Mouse (Mus musculus): Measurements from ENCODE around the gene Alg10b. TPM values are rescaled to one million over a fixed set of nuclear protein-coding genes. Genes with fewer than 3 reads are reported as not detected.

Alg10b gene
- polyA plus RNA-seq, 1 experiment, result 23.8 TPM

DNA sequence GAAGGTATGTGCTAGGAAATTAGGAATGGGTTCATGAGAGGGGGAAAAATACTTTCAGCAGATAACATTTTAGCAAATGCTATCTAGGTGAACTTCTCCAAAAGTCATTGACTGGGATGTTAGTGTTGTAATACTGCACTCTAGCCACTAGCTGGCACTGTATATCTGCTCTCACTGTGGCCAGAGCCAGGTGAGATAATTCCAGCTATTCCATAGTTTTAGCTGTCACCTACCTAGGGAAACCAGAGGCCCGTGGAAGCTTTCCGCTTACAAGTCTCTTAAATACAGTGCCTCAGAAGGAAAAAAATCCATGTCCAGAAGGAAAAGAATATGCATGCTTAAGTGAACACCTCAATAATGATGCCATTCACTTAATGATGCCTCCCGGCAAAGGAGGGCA is 25.6 kb downstream of the Alg10b start:
- Histone ChIP-seq H3K4me1 (ENCODE audit: control insufficient read depth, insufficient read depth, low read length) (no peaks in the 10 kb centered on the region), H3K27ac (ENCODE audit: insufficient read depth, low read depth, low read length) (no peak overlapping the region), H3K4me3 (ENCODE audit: insufficient read depth, low read length) (no peak overlapping the region)
- TF ChIP-seq CTCF (IDR thresholded peaks at IDR 0.05; ENCODE audit: low read depth, low read length), result no peak
- TF ChIP-seq POLR2A (IDR thresholded peaks at IDR 0.05; ENCODE audit: borderline replicate concordance, low read depth, low read length), result no peak

DNA sequence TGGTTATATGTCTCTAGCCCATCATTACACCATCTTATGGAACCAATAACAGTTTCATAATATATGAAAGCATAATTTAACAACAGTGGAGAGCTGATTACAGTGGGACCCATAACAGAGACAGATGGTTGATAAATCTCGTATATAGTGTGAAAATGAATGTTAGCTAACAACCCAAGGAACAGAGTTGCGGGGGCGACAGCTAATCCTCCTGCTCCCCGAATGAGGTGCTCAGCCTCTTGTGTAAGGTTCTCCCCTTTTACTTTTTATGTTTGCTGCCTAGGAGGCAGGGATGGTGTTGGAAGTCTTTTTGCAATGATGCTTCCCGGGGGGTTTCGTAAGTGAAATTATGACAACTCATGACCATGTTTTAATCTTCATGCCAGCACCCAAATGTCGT is 58.8 kb downstream of the Alg10b start:
- TF ChIP-seq POLR2A (IDR thresholded peaks at IDR 0.05; ENCODE audit: borderline replicate concordance, low read depth, low read length), result no peak
- TF ChIP-seq CTCF (IDR thresholded peaks at IDR 0.05; ENCODE audit: low read depth, low read length), result no peak
- no peaks in the 10 kb centered on the region for H3K4me1 ChIP-seq (ENCODE audit: control insufficient read depth, insufficient read depth, low read length)
- no peak overlapping the region for H3K27ac ChIP-seq (ENCODE audit: insufficient read depth, low read depth, low read length)
- H3K4me3 ChIP-seq (ENCODE audit: insufficient read depth, low read length), result no peak overlapping the region
